Mouse (Mus musculus) liver, embryonic 14.5 days (tissue): ENCODE measurements at regions not wholly inside any gene's neighbourhood (a gene's known extent, or its start where the extent isn't known, plus 50 kb on each side); places are given as distances from the start of the nearest gene placed in this dataset.

Experiments used
- ATAC-seq: fragments of 200-750 bp; cut with Nextera tagmentation; 2 replicates; pipeline ENCODE4 v1.8.0; 2017; ENCODE audit warnings: moderate number of reproducible peaks, mild to moderate bottlenecking, moderate library complexity; ENCODE audit not compliant: insufficient read depth
- DNase-seq, 3 experiments: peaks; one replicate each; pipeline ENCODE4 v3.0.0-alpha.2; 2012 to 2013; ENCODE audit warnings: low read depth in 3 of 3, low spot score in 3 of 3
- H3K27ac ChIP-seq: fragments of 300-500 bp; sonication (generic); 2 replicates; pipeline ENCODE4 v1.5.1; 2014; ENCODE audit warnings: moderate library complexity, mild to moderate bottlenecking, control low read depth, inconsistent platforms
- H3K27me3 ChIP-seq: fragments of 300-500 bp; sonication (generic); 2 replicates; pipeline ENCODE4 v1.6.1; 2014; ENCODE audit warnings: mild to moderate bottlenecking, low read length, moderate library complexity; ENCODE audit not compliant: control insufficient read depth, insufficient read depth
- H3K36me3 ChIP-seq: fragments of 300-500 bp; sonication (generic); replicated peaks from 2 replicates; pipeline ENCODE4 v1.6.1; 2014; ENCODE audit warnings: low read depth; ENCODE audit not compliant: control insufficient read depth, insufficient read depth
- H3K4me1 ChIP-seq, 2 experiments: fragments of 200-500 bp in 1 of 2; fragments of 300-500 bp in 1 of 2; sonication (generic) in 1 of 2; replicated peaks; 2 replicates each; pipeline ENCODE4 v1.6.1; 2012 to 2014; ENCODE audit warnings: antibody characterized with exemption in 1 of 2, inconsistent platforms in 1 of 2, low read length in 1 of 2; ENCODE audit not compliant: control insufficient read depth in 2 of 2, insufficient read depth in 2 of 2
- H3K4me2 ChIP-seq: fragments of 300-500 bp; sonication (generic); 2 replicates; pipeline ENCODE4 v1.6.1; 2014; ENCODE audit warnings: low read depth, mild to moderate bottlenecking, control low read depth, moderate library complexity
- H3K4me3 ChIP-seq, 2 experiments: fragments of 200-500 bp in 1 of 2; fragments of 300-500 bp in 1 of 2; sonication (generic) in 1 of 2; 2 replicates each; pipeline ENCODE4 v1.5.1; 2012 to 2014; ENCODE audit warnings: low read depth in 2 of 2, low read length in 2 of 2, mild to moderate bottlenecking in 2 of 2, control low read depth in 1 of 2, inconsistent platforms in 1 of 2, moderate library complexity in 1 of 2; ENCODE audit not compliant: insufficient read depth in 1 of 2
- H3K9ac ChIP-seq: fragments of 300-500 bp; sonication (generic); replicated peaks from 2 replicates; pipeline ENCODE4 v1.6.1; 2014; ENCODE audit warnings: mild to moderate bottlenecking, control low read depth, moderate library complexity
- H3K9me3 ChIP-seq: fragments of 300-500 bp; sonication (generic); 2 replicates; pipeline ENCODE4 v1.6.1; 2016; ENCODE audit warnings: low read length, mixed read lengths; ENCODE audit not compliant: control insufficient read depth
- CTCF ChIP-seq: IDR thresholded peaks from 2 replicates; pipeline ENCODE4 v1.5.1; 2016; ENCODE audit warnings: antibody characterized with exemption, low read depth, control low read depth
- EP300 ChIP-seq: IDR thresholded peaks from 2 replicates; pipeline ENCODE4 v1.6.1; 2016; ENCODE audit warnings: antibody characterized with exemption, low read depth
- WGBS: fragments of 180-500 bp; shearing (Covaris S2); extraction: QIAGEN DNeasy Blood & Tissue Kit; methylation state at CpG from one replicate; pipeline ENCODE4 v1.1.7; 2014; ENCODE audit not compliant: insufficient replicate concordance; 5-methylcytosine and 5-hydroxymethylcytosine counted together

DNA sequence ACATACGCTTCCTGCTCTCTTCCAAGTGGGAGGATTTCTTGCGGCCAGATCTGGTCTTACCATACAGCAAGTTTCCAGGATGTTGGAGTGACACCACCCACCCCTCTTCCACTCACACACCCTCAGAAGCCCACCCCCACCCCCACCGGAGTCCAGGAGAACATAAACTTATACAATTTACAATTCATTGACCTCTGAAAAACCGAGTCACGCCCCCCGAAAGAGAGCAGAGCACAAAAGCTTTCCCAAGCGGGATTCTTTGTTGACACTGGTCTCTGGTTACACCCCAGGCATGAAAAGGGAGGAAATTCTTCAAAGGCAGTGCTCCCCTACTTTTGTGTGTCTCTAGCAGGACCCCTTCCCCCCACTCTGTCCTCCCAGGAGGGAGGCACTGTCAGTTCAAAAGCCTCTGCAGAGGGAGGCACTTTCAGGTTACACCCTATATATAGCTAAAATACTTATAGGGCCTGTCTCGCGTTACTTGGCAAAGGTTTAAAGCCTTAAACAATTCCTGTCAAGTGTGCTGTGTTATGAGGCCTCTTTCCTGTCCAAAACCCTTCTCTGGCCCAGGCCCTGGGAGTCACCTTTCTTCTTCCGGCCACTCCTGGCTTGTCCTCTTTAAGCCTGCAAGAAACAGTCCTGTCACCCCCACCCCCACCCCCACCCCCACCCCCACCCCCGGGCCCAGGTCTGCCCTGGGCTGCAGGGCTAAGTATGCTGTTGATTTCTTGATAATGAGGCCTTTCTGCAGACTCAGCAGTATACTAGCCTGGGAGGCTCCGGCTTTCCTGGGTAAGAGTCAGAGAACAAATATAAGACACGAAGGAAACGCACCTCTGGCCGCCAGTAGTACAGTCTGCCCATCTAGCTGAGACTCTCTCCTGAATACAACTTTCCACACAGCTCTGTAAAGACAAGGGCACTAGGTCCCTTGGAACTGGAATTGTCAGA lies 63.6 kb upstream of the Klf3 start:
- Histone ChIP-seq H3K4me2 (no peak overlapping the region), H3K27ac (no peak overlapping the region), H3K4me1 (peaks cover 0 to 9% of the 10 kb centered on the region in 2 experiments; a peak in 2 of 4 replicates), H3K27me3 (no peaks in the 10 kb centered on the region), H3K36me3 (no peaks in the 10 kb centered on the region), H3K9me3 (no peaks in the 10 kb centered on the region), H3K4me3 (no peak overlapping the region), H3K9ac (no peak overlapping the region)
- no peak for ATAC-seq
- TF ChIP-seq EP300: no peak
- no peak for TF ChIP-seq CTCF
- DNase-seq: no peak
- WGBS: 56% methylated on average over 15 of the region's 15 CpGs

DNA sequence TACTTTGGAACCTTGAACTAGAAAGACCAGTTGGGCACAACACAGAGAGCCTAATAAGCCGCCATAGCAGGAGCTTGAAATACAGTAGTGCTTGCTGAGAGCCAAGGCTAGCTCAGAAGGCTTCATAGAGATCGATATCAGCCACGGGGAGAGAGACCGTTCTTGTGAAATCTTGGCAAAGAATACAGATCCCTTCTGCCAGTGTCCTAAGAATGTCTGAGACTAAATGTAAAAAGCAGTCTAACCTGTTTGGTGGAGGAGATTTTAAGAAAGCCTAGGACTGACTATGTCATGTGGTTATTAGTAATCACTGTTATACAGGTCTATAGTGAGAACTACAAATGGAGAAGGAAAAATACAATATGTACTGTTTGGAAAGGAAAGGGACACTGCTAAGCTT lies 59.1 kb upstream of the Klf3 start:
- ATAC-seq: no peak

DNA sequence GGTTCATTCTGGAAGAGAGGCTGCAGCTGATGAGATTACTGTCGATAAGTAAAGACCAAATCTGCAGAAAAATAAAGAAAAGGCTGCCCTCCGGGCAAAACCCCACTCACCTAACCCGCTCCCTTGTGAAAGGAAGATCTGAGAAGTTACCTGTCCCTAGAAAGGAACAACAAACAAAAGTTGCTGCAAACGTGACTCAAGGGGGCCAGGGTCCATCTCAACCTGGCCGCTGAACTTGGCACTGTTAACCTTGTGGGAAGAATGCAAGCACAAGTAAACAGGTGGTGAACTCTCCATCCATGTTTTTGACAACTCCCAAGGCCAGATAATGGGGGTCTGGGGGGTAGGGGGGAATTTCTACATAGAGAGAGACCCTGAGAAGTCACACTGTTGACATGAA lies 58.7 kb upstream of the Klf3 start:
- H3K9ac ChIP-seq: no peak overlapping the region
- H3K36me3 ChIP-seq: no peaks in the 10 kb centered on the region
- no peak for ATAC-seq
- H3K4me3 ChIP-seq: no peak overlapping the region
- peaks cover 0 to 4% of the 10 kb centered on the region in 2 experiments; a peak in 2 of 4 replicates for H3K4me1 ChIP-seq
- 66% methylated on average over 5 of the region's 5 CpGs for WGBS
- DNase-seq: no peak
- H3K9me3 ChIP-seq: no peaks in the 10 kb centered on the region
- TF ChIP-seq CTCF (no peak), EP300 (no peak)
- H3K4me2 ChIP-seq: no peak overlapping the region
- H3K27ac ChIP-seq: no peak overlapping the region
- no peaks in the 10 kb centered on the region for H3K27me3 ChIP-seq

More for the DNA sequence above, 59.1 kb upstream of the Klf3 start:
- DNase-seq: no peak
- no peak for TF ChIP-seq EP300
- no peak for TF ChIP-seq CTCF
- WGBS: 77% methylated on average over 4 of the region's 4 CpGs
- Histone ChIP-seq H3K4me1 (peaks cover 0 to 5% of the 10 kb centered on the region in 2 experiments; a peak in 2 of 4 replicates), H3K9me3 (no peaks in the 10 kb centered on the region), H3K4me3 (no peak overlapping the region), H3K27ac (no peak overlapping the region), H3K27me3 (no peaks in the 10 kb centered on the region), H3K9ac (no peak overlapping the region), H3K36me3 (no peaks in the 10 kb centered on the region), H3K4me2 (no peak overlapping the region)

DNA sequence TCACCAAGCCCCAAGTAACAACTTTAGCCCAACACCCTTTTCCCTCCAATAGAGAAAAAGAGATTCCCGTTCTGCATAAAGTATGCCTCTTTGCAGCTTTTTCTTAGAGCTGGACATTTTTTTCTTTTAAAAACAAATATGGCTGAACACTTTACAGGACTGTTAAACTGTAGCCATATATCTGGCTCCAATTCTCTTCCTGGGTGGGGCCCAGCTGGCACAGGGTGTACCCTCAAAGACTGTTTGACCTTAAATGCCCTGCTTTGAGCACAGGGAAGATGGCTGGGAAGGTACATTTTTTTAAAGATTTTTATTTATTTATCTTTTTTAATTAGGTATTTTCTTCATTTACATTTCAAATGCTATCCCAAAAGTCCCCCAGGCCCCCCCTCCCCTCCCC lies 55.7 kb upstream of the Klf3 start:
- 84% methylated on average over 1 of the region's 1 CpGs for WGBS
- Histone ChIP-seq H3K36me3 (no peaks in the 10 kb centered on the region), H3K9ac (no peak overlapping the region), H3K9me3 (no peaks in the 10 kb centered on the region), H3K27ac (no peak overlapping the region), H3K4me1 (peaks cover 0 to 4% of the 10 kb centered on the region in 2 experiments; a peak in 2 of 4 replicates), H3K4me3 (no peak overlapping the region), H3K27me3 (no peaks in the 10 kb centered on the region), H3K4me2 (no peak overlapping the region)
- ATAC-seq: no peak
- TF ChIP-seq EP300 (no peak), CTCF (no peak)
- DNase-seq: no peak

DNA sequence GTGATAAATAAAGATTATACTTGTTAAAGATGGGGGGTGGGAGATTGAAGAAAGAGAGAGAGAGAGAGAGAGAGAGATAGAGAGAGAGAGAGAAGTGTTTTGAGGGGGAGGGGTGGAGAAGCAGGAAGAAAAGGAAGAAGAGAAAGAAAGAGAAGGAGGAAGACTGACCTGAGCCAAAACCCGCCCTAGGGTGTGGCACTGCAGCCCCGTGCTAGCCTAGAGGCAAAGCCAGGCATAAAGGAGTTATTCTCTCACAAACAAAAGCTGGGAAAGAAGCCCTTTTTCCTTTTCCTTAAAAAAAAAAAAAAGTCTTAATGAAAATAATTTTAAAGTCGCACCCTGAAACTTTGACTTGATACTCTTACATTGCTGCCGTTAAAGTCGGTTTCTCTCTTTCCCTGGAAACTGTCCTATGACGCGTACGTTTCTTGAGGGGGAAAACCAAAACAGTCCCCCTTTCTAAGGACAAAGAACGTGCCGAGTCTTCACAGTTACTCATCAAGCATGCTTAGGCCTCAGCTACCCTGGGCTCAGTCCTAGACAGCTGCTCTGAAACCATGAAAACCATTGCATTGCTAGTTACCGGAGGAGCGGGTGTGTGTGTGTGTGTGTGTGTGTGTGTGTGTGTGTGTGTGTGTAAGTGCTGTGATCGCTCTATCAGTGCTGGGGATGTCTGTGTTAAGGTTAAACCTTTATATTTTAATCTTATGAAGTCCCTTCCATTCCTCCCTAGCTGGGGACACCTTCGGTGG lies 53.6 kb upstream of the Klf3 start:
- WGBS: 69% methylated on average over 14 of the region's 14 CpGs
- no peak overlapping the region for H3K4me2 ChIP-seq
- no peak for TF ChIP-seq CTCF
- TF ChIP-seq EP300: no peak
- no peak for ATAC-seq
- no peak for DNase-seq
- H3K27me3 ChIP-seq: no peaks in the 10 kb centered on the region
- H3K9ac ChIP-seq: no peak overlapping the region
- no peaks in the 10 kb centered on the region for H3K36me3 ChIP-seq
- no peak overlapping the region for H3K27ac ChIP-seq
- no peak overlapping the region for H3K4me3 ChIP-seq
- H3K4me1 ChIP-seq: peaks cover 0 to 9% of the 10 kb centered on the region in 2 experiments; a peak in 3 of 4 replicates
- no peaks in the 10 kb centered on the region for H3K9me3 ChIP-seq
